Mouse (Mus musculus) MEL (cell line): ENCODE results near the gene Nras.

ENCODE experiments used
- GATA1 ChIP-seq: IDR thresholded peaks from 2 replicates; pipeline ENCODE4 v1.6.1; 2011; ENCODE audit warnings: low read depth, low read length, improper control_type of control experiment
- HCFC1 ChIP-seq: IDR thresholded peaks from 2 replicates; pipeline ENCODE4 v1.6.1; 2012; ENCODE audit warnings: low read depth, mild to moderate bottlenecking, inconsistent platforms, low read length, improper control_type of control experiment, moderate library complexity

DNA sequence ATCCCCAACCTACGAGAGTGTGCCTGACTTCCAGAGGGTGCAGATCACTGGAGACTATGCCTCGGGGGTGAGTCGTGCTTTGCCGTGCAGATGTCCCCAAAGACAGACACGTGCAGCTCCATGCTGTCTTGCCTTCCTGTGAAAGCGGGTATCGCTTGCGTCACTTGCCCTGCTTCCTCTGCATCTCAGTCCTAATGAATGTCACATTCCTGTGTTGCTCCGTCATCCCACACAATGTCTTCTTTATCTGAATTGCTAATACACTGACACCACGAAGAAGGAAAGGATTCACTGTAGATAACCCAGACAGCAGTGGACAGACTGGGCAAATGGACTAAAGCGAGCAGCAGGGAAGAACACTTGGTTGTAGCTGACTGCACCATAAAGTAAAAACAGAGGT, 23.0 kb downstream of the Nras start:
- no peak for TF ChIP-seq HCFC1
- TF ChIP-seq GATA1 = no peak
